Mouse (Mus musculus) forebrain, embryonic 10.5 days (tissue): ENCODE results near the gene Bhlhe41. TPM values are rescaled to one million over a fixed set of nuclear protein-coding genes. Genes with fewer than 3 reads are reported as not detected.
A peak's percentile ranks its signal among the peaks of the same experiment; 100 is the strongest.

Experiments
- DNase-seq: peaks from one replicate; pipeline ENCODE4 v3.0.0-alpha.2; 2017; ENCODE audit warnings: low spot score; ENCODE audit errors: extremely low spot score
- H3K27ac ChIP-seq: fragments of 300-500 bp; sonication (generic); 2 replicates; pipeline ENCODE4 v1.5.1; 2016; ENCODE audit warnings: mild to moderate bottlenecking
- H3K27me3 ChIP-seq: fragments of 300-500 bp; sonication (generic); 2 replicates; pipeline ENCODE4 v1.6.1; 2016; ENCODE audit warnings: mild to moderate bottlenecking; ENCODE audit not compliant: poor library complexity, severe bottlenecking
- H3K36me3 ChIP-seq: fragments of 300-500 bp; sonication (generic); replicated peaks from 2 replicates; pipeline ENCODE4 v1.6.1; 2016; ENCODE audit warnings: mild to moderate bottlenecking, moderate library complexity
- H3K4me1 ChIP-seq: fragments of 300-500 bp; sonication (generic); 2 replicates; pipeline ENCODE4 v1.6.1; 2016
- H3K4me3 ChIP-seq: fragments of 300-500 bp; sonication (generic); 2 replicates; pipeline ENCODE4 v1.5.1; 2016; ENCODE audit warnings: mild to moderate bottlenecking, moderate library complexity
- H3K9me3 ChIP-seq: fragments of 300-500 bp; sonication (generic); 2 replicates; pipeline ENCODE4 v1.6.1; 2016; ENCODE audit warnings: mild to moderate bottlenecking, moderate library complexity
- WGBS: fragments of 180-500 bp; shearing (Covaris S2); methylation state at CpG from one replicate; pipeline ENCODE4 v1.1.7; 2016; 5-methylcytosine and 5-hydroxymethylcytosine counted together
- polyA plus RNA-seq: library from polyadenylated mRNA; unstranded; fragments of >200 nt; fragmentation: Nextera tagmentation; extraction: Ambion mirVana; gene quantifications from 2 replicates; pipeline ENCODE4 v1.2.1, GENCODE M21; 2016

Bhlhe41 gene
- polyA plus RNA-seq, 1 experiment from 2014 or later, result 1.6 TPM

DNA sequence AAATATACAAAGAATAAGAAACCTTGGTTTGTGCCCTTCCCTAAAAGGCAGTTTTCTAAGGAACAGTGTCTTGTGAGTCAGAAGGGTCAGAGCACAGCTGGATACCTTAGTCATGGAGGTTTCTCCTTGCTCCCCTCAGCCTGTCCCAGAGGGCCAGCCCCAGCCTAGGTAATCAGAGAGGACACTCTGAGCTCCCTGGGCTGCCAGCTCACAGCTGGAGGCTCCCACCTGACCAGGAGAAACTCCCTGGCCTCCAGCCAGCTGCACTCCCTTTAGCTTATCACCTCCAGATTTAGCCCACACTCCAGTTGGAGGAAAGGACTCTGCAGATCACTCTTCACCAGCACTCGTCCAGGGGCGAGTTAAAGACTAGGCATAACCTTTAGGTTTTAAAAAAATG lies 14.6 kb downstream of the Bhlhe41 start:
- no peaks in the 10 kb centered on the region for H3K27me3 ChIP-seq
- DNase-seq, result no peak
- H3K4me1 ChIP-seq, result peaks cover 30% of the 10 kb centered on the region
- 63% methylated on average over 2 of the region's 2 CpGs for WGBS
- no peak overlapping the region for H3K4me3 ChIP-seq
- H3K9me3 ChIP-seq, result no peaks in the 10 kb centered on the region
- H3K27ac ChIP-seq, result no peak overlapping the region
- H3K36me3 ChIP-seq, result no peaks in the 10 kb centered on the region

DNA sequence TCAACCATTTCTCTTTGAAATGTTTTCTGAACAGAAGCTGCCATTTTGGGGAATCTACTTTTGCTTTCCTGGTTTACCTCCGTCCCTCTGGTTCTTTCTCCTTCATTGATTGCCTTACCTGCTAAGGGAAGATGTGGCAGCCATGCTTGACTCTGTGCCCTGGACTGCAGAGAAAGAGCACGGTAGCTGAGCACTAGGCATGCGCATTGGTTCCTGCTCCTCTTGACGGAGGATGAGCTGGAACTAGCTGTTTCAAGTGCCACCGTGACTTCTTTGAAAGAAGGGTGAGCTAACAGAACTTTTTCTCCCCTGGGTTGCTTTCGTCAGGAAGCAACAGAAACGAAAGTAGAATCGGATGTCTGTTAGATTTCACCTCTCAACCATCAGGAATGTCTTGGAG lies 17.7 kb downstream of the Bhlhe41 start:
- peaks cover 4% of the 10 kb centered on the region; the same call in 1 of the 2 replicates for H3K4me1 ChIP-seq
- 95% methylated on average over 8 of the region's 8 CpGs for WGBS
- H3K36me3 ChIP-seq, result no peaks in the 10 kb centered on the region
- no peak for DNase-seq
- no peak overlapping the region for H3K27ac ChIP-seq
- H3K9me3 ChIP-seq, result no peaks in the 10 kb centered on the region
- no peaks in the 10 kb centered on the region for H3K27me3 ChIP-seq
- H3K4me3 ChIP-seq, result no peak overlapping the region

DNA sequence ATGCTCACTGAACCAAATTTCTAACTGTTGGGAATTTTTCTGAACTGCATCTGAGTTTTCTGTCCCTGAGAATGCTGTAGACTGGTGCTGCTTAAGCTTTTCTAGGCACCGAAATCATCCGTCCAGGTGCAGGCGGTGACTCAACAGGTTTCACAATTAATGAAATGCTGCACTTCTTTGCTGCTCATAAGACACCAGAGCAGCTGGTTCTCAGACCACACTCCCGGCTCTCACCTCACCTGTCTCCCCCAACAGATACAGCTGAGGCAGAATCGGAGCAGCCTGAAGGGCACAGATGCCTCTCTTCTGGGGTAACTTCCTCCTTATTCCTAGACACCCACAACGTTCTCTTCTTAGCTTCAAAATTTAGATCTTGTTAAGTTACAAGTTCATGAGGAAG lies 18.4 kb downstream of the Bhlhe41 start:
- no peak for DNase-seq
- 91% methylated on average over 6 of the region's 6 CpGs for WGBS
- no peak overlapping the region for H3K4me3 ChIP-seq
- no peaks in the 10 kb centered on the region for H3K9me3 ChIP-seq
- no peak overlapping the region for H3K27ac ChIP-seq
- peaks cover 4% of the 10 kb centered on the region; the same call in 1 of the 2 replicates for H3K4me1 ChIP-seq
- no peaks in the 10 kb centered on the region for H3K36me3 ChIP-seq
- no peaks in the 10 kb centered on the region for H3K27me3 ChIP-seq

DNA sequence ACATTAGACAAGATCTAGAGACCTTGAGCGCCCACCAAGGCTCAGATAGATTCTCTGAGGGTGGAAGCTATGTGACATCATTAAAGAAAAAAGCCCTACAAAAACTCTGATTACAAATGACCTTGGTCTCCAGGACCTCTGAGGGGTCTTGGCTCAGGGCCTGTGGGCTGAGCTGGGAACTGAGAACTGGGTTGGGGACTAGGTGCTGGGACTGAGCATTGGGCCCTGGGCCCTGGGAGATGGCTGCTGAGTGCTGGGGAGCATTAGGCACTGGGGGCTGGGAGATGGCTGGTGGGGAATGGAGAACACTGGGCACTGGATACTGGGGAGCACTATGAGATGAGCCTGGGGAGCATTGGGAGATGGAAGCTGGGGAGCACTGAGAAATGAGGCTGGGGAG lies 19.3 kb downstream of the Bhlhe41 start:
- H3K4me1 ChIP-seq, result peaks cover 4% of the 10 kb centered on the region; the same call in 1 of the 2 replicates
- no peak for DNase-seq
- 85% methylated on average over 1 of the region's 1 CpGs for WGBS

DNA sequence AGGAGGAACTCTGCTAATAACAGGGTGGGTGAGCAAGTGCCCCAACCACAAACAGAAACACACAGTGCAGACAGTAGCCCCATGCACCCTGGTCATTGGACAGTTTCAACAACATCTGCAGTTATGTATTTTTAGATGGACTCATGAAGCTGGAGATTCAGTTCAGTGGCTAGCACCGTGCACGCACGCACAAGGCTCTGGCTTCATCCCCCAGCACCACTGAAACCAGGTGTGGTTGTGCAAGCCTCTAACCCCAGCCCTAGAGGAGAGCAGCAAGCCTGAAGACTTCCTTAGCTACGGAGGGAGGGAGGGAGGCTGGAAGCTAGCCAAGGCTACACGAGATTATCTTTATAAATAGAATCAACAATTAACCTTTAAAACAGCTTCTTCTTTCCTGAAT lies 19.7 kb downstream of the Bhlhe41 start:
- no peak overlapping the region for H3K4me3 ChIP-seq
- no peak overlapping the region for H3K27ac ChIP-seq
- 84% methylated on average over 5 of the region's 5 CpGs for WGBS
- no peaks in the 10 kb centered on the region for H3K9me3 ChIP-seq
- H3K36me3 ChIP-seq, result no peaks in the 10 kb centered on the region
- H3K27me3 ChIP-seq, result no peaks in the 10 kb centered on the region
- H3K4me1 ChIP-seq, result no peaks in the 10 kb centered on the region
- no peak for DNase-seq

More for the DNA sequence above, 19.3 kb downstream of the Bhlhe41 start:
- no peaks in the 10 kb centered on the region for H3K27me3 ChIP-seq
- H3K9me3 ChIP-seq, result no peaks in the 10 kb centered on the region
- H3K4me3 ChIP-seq, result no peak overlapping the region
- no peak overlapping the region for H3K27ac ChIP-seq
- no peaks in the 10 kb centered on the region for H3K36me3 ChIP-seq

DNA sequence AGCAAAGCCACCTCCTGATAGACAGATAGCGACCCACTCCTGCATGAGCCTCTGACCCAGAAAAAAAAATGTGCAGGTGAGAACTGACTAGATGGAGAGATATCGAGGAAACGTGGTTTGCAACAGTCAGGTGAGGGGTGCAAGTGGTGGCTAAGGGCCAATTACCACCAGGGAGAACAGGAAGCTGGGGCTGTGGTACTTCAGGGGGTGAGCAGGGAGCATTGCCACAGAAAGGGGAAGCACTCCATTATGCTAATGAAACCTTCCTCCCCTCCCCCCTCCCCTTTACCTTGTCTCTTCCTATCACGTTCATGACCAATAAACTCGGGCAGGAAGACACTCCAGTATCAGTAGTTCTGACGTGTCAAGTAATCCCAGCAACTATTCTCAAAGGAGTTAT lies 30.0 kb downstream of the Bhlhe41 start:
- H3K9me3 ChIP-seq, result no peaks in the 10 kb centered on the region
- peaks cover 3% of the 10 kb centered on the region; the same call in 1 of the 2 replicates for H3K27me3 ChIP-seq
- no peak overlapping the region for H3K4me3 ChIP-seq
- no peaks in the 10 kb centered on the region for H3K36me3 ChIP-seq
- no peak overlapping the region for H3K27ac ChIP-seq
- WGBS, result 76% methylated on average over 6 of the region's 6 CpGs
- H3K4me1 ChIP-seq, result 0 out of 2 replicates have a peak, but pooled peaks cover 8% of the 10 kb centered on the region
- DNase-seq, result no peak

DNA sequence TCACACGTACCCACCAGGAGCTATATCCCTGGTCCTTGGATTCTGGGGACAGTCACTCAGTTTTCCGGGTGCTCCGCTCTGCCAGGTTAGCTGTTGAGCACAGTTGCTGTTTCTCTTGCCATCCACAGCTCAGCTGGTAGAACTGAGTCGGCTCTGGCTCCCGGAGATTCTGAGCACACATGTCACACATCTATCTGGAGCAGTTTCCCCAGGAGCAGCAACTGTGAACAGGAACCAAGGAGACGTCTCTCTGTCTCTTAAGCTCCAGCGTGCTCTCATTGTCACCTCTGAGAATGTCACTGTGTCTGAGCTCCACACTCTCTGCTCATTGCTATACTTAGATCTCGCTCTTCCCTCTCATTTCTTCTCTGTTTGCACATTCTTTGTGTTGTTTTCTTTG lies 32.4 kb downstream of the Bhlhe41 start:
- no peak for DNase-seq
- H3K27me3 ChIP-seq, result peaks cover 3% of the 10 kb centered on the region; the same call in 1 of the 2 replicates
- H3K9me3 ChIP-seq, result no peaks in the 10 kb centered on the region
- 0 out of 2 replicates have a peak, but pooled peaks cover 14% of the 10 kb centered on the region for H3K4me1 ChIP-seq
- WGBS, result 79% methylated on average over 8 of the region's 8 CpGs
- no peak overlapping the region for H3K27ac ChIP-seq
- H3K4me3 ChIP-seq, result no peak overlapping the region
- no peaks in the 10 kb centered on the region for H3K36me3 ChIP-seq

DNA sequence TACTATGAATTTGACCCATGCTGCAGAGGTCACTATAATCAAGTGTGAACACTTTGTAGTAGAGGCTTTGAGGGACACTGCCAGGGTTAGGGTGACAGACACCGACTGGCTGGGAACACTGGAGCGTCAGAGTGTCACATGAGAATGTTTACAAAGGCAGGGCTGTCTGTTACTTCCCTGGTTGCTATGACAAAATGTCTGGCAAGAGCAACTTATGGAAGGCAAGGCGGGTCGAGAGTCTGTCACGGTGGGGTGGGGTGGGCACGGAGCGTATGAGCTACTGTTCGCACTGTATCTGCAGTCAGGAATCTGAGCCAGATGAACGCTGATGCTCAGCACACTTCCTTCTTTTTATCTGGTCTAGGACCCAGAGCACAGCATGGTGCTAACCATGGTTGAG lies 34.7 kb downstream of the Bhlhe41 start:
- H3K4me1 ChIP-seq, result 0 out of 2 replicates have a peak, but pooled peaks cover 14% of the 10 kb centered on the region
- H3K36me3 ChIP-seq, result no peaks in the 10 kb centered on the region
- DNase-seq, result no peak
- no peaks in the 10 kb centered on the region for H3K9me3 ChIP-seq
- no peak overlapping the region for H3K4me3 ChIP-seq
- peaks cover 3% of the 10 kb centered on the region; the same call in 1 of the 2 replicates for H3K27me3 ChIP-seq
- no peak overlapping the region for H3K27ac ChIP-seq
- 75% methylated on average over 9 of the region's 9 CpGs for WGBS

DNA sequence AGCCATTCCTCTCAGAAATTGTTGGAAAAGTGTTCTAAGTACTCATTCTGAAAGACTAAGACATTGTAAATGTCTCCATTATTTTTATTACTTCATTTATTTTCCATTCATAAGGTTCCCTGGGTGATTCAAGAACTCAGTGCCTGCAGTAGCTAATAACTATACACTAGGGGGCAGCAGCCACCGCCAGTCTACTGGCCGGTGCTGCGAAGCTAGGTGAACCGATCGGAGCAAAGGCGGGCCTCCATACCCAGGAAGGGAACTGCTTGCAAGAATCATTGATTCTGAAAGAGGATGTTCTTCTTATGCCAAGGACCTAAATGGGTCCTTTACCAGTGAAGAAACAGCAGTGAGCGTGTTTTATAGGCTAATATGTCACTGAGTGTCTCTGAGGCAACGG lies 35.2 kb downstream of the Bhlhe41 start:
- peak; percentile 56 for DNase-seq
- 20% methylated on average over 8 of the region's 8 CpGs for WGBS
- no peak overlapping the region for H3K4me3 ChIP-seq
- H3K27ac ChIP-seq, result no peak overlapping the region
- H3K9me3 ChIP-seq, result peaks cover 5% of the 10 kb centered on the region; the same call in 1 of the 2 replicates
- peaks cover 2% of the 10 kb centered on the region; the same call in 1 of the 2 replicates for H3K36me3 ChIP-seq
- H3K27me3 ChIP-seq, result peaks cover 3% of the 10 kb centered on the region; the same call in 1 of the 2 replicates
- 0 out of 2 replicates have a peak, but pooled peaks cover 14% of the 10 kb centered on the region for H3K4me1 ChIP-seq

DNA sequence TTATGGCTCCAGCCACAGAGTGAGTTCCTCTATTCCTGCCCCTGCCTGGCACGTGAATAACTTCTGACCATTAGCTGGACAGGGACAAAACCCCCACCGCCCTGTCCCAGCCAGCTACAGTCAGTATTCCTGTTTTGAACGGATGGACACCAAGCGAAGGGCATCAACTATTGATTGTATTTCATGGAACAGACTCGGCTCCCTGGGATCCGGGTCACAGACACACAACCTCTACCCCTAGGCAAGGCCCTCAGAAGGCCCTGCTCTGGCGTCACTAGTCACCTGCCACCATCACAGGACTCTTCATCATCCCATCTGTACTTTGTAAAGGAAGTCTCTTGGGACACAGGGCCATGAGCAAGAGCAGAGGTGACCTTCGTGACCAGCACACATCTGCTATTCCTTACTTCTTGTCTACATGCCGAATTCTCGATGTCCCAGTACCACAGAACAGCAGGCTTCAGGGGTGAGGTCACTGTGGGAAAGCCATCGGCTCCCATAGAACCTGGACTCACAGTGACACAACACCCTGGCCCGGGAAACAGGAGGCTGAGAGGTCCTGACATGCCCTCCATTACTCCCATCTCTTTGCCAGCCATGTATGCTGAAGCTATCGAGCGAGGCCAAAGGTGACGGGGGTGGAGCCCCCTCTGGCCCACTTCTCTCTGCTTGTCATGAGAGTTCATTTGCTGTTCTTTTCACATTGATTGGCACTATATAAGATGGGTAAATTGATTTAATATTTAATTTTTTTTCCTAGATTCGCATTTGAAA lies 36.1 kb downstream of the Bhlhe41 start:
- H3K36me3 ChIP-seq, result peaks cover 3% of the 10 kb centered on the region; the same call in 1 of the 2 replicates
- H3K27me3 ChIP-seq, result peaks cover 3% of the 10 kb centered on the region; the same call in 1 of the 2 replicates
- no peak overlapping the region for H3K4me3 ChIP-seq
- DNase-seq, result no peak
- peaks cover 5% of the 10 kb centered on the region; the same call in 1 of the 2 replicates for H3K9me3 ChIP-seq
- H3K27ac ChIP-seq, result no peak overlapping the region
- 80% methylated on average over 16 of the region's 16 CpGs for WGBS
- H3K4me1 ChIP-seq, result 0 out of 2 replicates have a peak, but pooled peaks cover 14% of the 10 kb centered on the region

DNA sequence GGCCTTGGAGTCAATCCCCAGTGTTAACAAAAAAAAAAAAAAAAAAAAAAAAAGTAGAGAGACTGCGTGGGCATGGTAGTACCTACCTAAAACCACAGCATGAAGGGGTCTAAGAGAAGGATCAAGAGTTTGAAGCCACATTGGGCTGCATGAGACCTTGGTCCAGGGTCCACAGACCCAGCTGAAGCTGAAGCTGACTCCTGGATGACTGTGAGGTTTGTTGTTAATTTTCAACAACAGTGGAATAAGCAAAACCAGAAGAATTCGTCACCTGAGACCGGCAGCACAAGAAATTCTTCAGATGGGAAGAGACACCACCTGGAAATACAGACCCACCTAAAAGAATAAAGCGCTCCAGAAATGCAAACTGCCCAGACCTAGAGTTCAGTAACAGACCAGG lies 39.1 kb downstream of the Bhlhe41 start:
- peaks cover 3% of the 10 kb centered on the region; the same call in 1 of the 2 replicates for H3K36me3 ChIP-seq
- H3K27ac ChIP-seq, result no peak overlapping the region
- no peak for DNase-seq
- H3K4me3 ChIP-seq, result no peak overlapping the region
- H3K27me3 ChIP-seq, result peaks cover 3% of the 10 kb centered on the region; the same call in 1 of the 2 replicates
- peaks cover 24% of the 10 kb centered on the region for H3K4me1 ChIP-seq
- 89% methylated on average over 4 of the region's 4 CpGs for WGBS
- peaks cover 5% of the 10 kb centered on the region; the same call in 1 of the 2 replicates for H3K9me3 ChIP-seq

DNA sequence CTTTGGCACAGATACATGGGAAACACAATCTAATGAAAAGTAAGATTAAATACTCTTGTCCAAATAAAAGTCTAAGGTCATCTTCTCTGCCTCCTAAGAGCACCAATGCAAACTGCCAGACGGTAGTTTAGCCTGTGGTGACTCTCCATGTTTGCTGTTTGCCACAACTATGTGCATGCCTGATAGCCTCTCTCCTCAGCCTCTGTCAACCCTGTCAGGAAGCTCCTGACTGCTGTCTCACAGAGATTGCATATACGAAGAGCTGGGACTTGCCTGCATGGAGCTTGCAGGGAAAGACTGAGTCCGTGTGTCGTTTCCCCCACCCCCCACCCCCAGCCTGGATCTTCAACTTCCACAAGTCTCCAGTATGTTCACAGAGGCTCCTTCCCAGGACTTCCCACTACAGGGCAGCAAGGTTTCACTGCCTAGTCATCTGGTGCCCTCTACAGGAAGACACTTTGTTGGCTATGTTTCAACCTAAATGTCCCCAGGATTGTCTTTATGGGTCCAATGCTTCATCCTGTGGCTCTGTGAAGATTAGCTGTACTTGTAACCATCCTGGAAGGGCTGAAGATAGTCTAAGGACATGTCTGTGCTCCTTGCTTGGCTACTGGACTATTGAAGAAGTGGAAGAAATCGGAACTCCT lies 41.6 kb downstream of the Bhlhe41 start:
- H3K4me1 ChIP-seq, result peaks cover 14% of the 10 kb centered on the region
- no peak for DNase-seq
- H3K4me3 ChIP-seq, result no peak overlapping the region
- peaks cover 5% of the 10 kb centered on the region; the same call in 1 of the 2 replicates for H3K9me3 ChIP-seq
- 69% methylated on average over 5 of the region's 5 CpGs for WGBS
- H3K27ac ChIP-seq, result 0 out of 2 replicates have a peak overlapping the region, but pooled peaks have one; percentile 35
- H3K27me3 ChIP-seq, result no peaks in the 10 kb centered on the region
- H3K36me3 ChIP-seq, result peaks cover 3% of the 10 kb centered on the region; the same call in 1 of the 2 replicates
